Mouse (Mus musculus) naive thymus-derived CD4-positive, alpha-beta T cell, adult 2 months (primary cell): ENCODE results near the gene Scly.

Source experiments
- DNase-seq: peaks from one replicate; pipeline ENCODE4 v3.0.0-alpha.2; 2011; ENCODE audit warnings: low read depth

Scly gene

DNA sequence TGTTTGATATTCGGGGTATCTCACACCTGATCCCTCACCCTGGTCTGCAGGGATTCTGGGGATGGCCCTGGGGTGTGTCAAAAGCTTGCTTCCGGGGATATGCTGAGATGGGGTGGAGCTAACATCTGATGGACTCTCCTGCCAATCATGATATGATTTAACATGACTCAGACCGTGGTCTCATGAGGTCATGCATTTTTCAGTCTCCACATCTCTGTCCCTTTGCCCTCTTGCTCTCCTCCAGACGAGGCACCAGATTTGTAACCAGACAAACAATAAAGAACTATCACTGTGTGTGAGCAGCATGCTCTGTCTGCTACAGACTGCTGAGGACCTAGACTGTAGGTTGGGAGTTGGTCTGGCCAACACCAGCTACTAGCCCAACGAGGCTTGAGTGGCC is 64.0 kb downstream of the Scly start:
- no peak for DNase-seq

DNA sequence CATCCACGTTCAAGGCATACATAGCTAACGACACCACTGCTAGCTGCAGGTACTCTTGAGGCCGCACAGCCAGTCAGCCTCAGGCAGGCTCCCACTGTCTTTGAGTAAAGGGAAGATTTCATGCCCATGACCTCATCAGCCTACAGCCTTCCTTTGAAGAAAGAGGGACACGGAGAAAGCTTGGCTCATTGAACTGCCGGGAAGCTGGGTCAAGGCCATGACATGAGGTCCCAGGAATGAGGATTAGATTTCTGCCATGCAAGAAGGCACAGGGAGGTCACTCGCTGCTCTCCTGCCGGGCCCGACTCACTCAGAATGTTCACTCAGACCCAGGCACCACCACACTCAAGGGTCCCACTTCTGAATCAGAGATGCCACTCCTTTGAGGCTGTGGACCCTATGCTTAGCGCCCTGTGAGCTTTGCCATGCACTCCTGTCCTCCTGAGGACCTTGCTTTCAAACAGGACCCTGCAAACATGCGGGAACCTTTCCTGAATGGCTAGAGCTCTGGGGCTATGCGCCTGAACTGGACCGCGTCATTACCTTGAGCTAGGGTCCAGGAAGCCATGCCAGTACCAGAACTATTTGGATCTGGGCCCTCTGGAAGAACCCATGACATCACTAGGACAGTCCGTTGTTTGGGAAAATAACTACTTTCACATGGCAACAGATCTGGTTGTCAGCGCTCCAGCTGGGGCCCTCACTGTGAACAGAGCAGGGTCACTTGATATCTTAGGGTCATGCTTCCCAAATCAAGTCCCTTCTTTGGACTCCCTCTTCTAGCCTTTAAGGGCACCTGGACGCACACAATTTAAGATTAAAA is 66.9 kb downstream of the Scly start:
- DNase-seq: no peak

DNA sequence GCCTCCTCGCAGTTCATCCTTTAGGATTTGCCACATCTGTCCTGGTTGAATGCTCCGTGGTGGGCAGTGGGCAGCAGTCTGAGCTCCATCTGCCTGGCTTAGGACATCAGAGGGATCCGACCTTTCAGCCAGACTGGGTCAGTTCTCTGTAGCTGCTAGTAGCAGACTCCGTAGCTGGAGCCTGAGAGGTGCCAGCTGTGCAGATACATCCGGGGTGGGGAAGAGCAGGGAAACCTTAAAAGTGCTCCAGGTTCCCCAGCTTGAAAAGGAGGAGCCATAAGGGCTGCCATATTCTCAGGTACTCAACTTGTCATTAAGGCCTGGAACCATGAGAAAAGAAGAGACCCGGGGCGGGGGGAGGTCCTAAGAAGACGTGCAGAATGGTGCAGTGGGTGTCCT is 67.7 kb downstream of the Scly start:
- DNase-seq: no peak

DNA sequence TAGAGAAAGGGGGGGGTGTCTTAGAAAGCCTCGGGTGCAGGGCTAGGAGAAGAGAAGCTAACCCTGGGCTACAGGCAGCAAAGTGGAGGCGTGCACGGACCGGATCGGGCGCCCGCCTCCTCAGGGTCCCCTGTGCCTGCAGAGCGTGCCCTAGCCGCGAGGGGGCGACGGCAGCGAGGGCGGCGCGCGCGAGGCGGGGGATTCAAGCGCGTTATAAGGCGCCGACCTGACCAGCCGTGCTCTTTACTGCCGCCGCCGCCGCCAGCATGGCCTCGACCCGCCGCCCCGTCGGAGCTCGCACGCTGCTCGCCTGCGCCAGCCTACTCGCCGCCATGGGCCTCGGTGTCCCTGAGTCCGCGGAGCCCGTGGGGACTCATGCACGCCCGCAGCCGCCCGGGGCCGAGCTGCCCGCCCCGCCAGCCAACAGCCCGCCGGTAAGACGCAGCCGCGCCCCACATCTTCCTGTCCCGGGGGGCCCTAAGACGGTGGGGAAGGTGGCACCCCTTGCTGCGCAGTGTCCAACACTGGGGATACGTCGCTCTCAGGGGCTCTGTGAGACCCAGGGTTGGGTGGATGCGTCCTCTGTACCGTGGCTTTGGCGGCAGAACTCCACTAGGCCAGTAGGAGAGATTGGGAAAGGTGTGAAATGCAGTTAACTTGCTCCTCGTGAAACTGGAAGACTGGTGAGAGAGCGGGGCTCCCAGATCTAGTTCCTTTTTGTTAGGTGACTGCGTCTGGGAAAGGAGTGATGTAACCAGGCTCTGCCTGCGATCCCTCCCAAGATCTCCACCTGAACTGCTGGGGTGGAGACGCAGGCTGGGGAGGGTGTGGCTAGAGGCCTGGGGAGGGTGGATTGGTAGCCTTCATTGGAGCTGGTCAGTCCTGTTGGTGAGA is 68.3 kb downstream of the Scly start, which contains the start of gene Erfe:
Erfe (plus strand) TSS at position 216 of the 894 bp plus-strand sequence.
- peak; percentile 77 for DNase-seq

DNA sequence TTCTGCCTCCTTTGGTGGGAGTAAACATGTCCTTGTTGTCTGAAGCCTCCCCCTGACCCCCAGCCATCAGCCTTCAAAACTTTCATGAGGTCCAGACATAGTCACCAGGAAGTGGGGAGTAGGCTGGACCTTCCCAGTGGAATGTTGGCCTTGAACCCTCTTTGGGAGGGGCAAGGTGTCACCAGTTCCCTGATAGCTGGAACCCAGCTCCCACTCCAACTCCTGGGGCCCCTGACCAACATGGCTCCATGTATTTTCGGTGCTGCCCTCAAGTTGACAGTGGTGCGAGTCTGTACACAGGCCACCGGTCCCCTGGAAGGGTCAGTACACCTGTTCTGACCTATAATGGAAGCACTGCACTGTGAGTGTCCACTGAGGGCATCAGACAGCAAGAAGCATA is 69.2 kb downstream of the Scly start:
- DNase-seq: no peak

DNA sequence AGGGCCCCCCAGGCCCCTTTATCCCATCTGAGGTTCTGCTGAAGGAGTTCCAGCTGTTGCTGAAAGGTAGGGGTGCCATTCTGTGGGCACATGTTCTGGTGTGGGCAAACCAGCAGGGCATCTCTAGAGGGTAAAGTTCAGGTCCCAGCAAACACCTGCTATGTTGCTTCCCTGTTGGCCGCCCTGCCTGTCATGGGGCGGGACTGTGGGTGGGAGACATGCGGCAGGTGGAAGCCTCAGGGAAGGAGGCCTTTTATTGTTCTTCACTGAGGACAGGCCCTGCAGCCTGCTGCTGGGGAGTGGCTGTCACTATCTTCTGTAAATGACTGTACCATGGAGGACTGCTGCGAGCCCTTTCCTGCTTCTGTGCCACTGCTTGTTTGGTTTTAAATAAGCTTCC is 71.3 kb downstream of the Scly start:
- DNase-seq: no peak

DNA sequence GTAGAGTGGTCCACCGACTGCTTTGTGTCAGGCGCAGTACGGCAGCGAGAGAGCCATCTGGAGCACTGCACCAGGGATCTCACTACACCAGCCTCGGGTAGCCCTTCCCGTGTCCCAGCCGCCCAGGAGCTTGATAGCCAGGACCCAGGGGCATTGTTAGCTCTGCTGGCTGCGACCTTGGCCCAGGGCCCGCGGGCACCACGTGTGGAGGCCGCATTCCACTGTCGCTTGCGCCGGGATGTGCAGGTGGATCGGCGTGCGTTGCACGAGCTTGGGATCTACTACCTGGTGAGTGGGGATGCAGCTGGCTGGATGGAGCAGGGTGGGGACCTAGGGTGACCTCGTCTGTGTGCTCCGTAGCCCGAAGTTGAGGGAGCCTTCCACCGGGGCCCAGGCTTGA is 71.9 kb downstream of the Scly start:
- no peak for DNase-seq
